Mouse (Mus musculus) midbrain, postnatal 0 days (tissue): ENCODE measurements around the gene Hoxc4. TPM values are rescaled to one million over a fixed set of nuclear protein-coding genes. Genes with fewer than 3 reads are reported as not detected.

Experiments used
- ATAC-seq: fragments of 200-750 bp; cut with Nextera tagmentation; 2 replicates; pipeline ENCODE4 v1.8.0; 2017; ENCODE audit warnings: moderate number of reproducible peaks, mild to moderate bottlenecking, moderate TSS enrichment, moderate library complexity; ENCODE audit not compliant: low FRiP score
- DNase-seq: peaks from one replicate; pipeline ENCODE4 v3.0.0-alpha.2; 2015; ENCODE audit warnings: low spot score
- H3K27ac ChIP-seq: fragments of 300-500 bp; sonication (generic); 2 replicates; pipeline ENCODE4 v1.5.1; 2014; ENCODE audit warnings: low read depth, mild to moderate bottlenecking, low read length, mixed read lengths
- H3K27me3 ChIP-seq: fragments of 300-500 bp; sonication (generic); 2 replicates; pipeline ENCODE4 v1.6.1; 2014; ENCODE audit warnings: low read length, control low read depth, mixed read lengths; ENCODE audit not compliant: insufficient read depth
- H3K36me3 ChIP-seq: fragments of 300-500 bp; sonication (generic); 2 replicates; pipeline ENCODE4 v1.6.1; 2014; ENCODE audit warnings: low read length, control low read depth, mixed read lengths; ENCODE audit not compliant: insufficient read depth
- H3K4me1 ChIP-seq: fragments of 300-500 bp; sonication (generic); 2 replicates; pipeline ENCODE4 v1.6.1; 2014; ENCODE audit warnings: mild to moderate bottlenecking, control low read depth, antibody characterized with exemption, low read length, mixed read lengths; ENCODE audit not compliant: insufficient read depth
- H3K4me2 ChIP-seq: fragments of 300-500 bp; sonication (generic); 2 replicates; pipeline ENCODE4 v1.6.1; 2014; ENCODE audit warnings: low read depth, mild to moderate bottlenecking, low read length, mixed read lengths; ENCODE audit not compliant: poor library complexity, severe bottlenecking
- H3K4me3 ChIP-seq: fragments of 300-500 bp; sonication (generic); 2 replicates; pipeline ENCODE4 v1.5.1; 2014; ENCODE audit warnings: low read depth, mild to moderate bottlenecking, low read length, moderate library complexity
- H3K9ac ChIP-seq: fragments of 300-500 bp; sonication (generic); replicated peaks from 2 replicates; pipeline ENCODE4 v1.6.1; 2014; ENCODE audit warnings: mild to moderate bottlenecking, low read length, moderate library complexity, mixed read lengths; ENCODE audit not compliant: poor library complexity, severe bottlenecking
- H3K9me3 ChIP-seq: fragments of 300-500 bp; sonication (generic); 2 replicates; pipeline ENCODE4 v1.6.1; 2016; ENCODE audit warnings: low read length, control low read depth
- CTCF ChIP-seq: IDR thresholded peaks from 2 replicates; pipeline ENCODE4 v1.5.1; 2016; ENCODE audit warnings: antibody characterized with exemption, mild to moderate bottlenecking
- WGBS: fragments of 180-500 bp; shearing (Covaris S2); extraction: QIAGEN DNeasy Blood & Tissue Kit; methylation state at CpG from one replicate; pipeline ENCODE4 v1.1.7; 2014; 5-methylcytosine and 5-hydroxymethylcytosine counted together
- polyA plus RNA-seq: library from polyadenylated mRNA; unstranded; fragments of >200 nt; fragmentation: Nextera tagmentation; extraction: Ambion mirVana; gene quantifications from 2 replicates; pipeline ENCODE4 v1.2.1, GENCODE M21; 2015
- total RNA-seq: library from RNA; depleted of rRNA; stranded (reverse); fragments of >200 nt; gene quantifications from 2 replicates; pipeline ENCODE4 v1.2.3, GENCODE M21; 2014

Hoxc4 gene
- total and polyA plus RNA-seq, 2 experiments from 2014 or later, result 2.2 TPM; not detected in 1

DNA sequence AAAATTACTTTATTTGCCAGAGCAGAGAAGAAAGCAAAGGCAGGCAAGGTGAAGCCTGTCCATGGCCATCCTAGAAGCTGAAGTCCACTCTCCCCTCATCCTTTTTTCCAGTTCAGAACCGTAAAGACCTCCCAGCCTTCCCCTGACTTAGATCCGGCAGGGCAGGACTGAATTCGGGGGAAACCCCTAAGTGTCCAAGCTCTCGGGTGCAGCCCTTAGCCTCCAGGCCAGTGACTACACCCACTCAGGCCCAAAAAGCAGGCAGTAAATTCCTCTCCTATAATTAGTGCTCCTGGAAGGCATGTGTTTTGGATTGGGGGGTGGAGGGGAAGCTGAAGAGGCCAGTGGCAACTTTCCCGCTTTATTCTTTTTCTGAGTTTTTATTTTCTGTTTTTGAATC lies 12.9 kb upstream of the Hoxc4 start:
- no peak overlapping the region for H3K4me2 ChIP-seq
- no peak overlapping the region for H3K9ac ChIP-seq
- no peak overlapping the region for H3K27ac ChIP-seq
- TF ChIP-seq CTCF, result no peak
- no peak overlapping the region for H3K4me3 ChIP-seq
- ATAC-seq (no peak), DNase-seq (no peak)
- H3K27me3 ChIP-seq, result peaks cover 99% of the 10 kb centered on the region
- no peaks in the 10 kb centered on the region for H3K9me3 ChIP-seq
- H3K4me1 ChIP-seq, result no peaks in the 10 kb centered on the region
- H3K36me3 ChIP-seq, result no peaks in the 10 kb centered on the region
- 2% methylated on average over 5 of the region's 5 CpGs for WGBS

DNA sequence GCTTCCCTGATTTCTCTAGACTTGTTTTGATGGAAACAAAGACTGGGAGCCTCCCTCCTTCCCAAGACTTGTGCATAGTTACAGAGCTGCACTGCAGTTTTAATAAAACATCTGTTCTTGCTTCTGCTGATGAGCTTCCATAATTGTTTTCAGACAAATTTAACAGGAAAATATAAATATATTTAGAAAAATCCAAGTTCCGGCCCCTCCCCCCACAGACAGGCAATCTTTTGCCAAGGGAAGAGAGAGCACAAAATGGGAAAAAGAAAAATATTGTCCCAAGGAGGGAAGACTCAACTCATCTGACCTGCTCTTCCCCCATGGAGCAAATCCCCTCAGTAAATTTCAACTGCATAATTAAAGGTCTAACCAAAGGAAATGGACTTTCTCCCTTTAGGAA lies 12.4 kb upstream of the Hoxc4 start:
- no peak overlapping the region for H3K27ac ChIP-seq
- no peak overlapping the region for H3K9ac ChIP-seq
- ATAC-seq (no peak), DNase-seq (no peak)
- H3K36me3 ChIP-seq, result no peaks in the 10 kb centered on the region
- no peaks in the 10 kb centered on the region for H3K9me3 ChIP-seq
- H3K4me2 ChIP-seq, result no peak overlapping the region
- no peak overlapping the region for H3K4me3 ChIP-seq
- H3K4me1 ChIP-seq, result no peaks in the 10 kb centered on the region
- WGBS, result 24% methylated on average over 1 of the region's 1 CpGs
- peaks cover 99% of the 10 kb centered on the region for H3K27me3 ChIP-seq
- TF ChIP-seq CTCF, result no peak

DNA sequence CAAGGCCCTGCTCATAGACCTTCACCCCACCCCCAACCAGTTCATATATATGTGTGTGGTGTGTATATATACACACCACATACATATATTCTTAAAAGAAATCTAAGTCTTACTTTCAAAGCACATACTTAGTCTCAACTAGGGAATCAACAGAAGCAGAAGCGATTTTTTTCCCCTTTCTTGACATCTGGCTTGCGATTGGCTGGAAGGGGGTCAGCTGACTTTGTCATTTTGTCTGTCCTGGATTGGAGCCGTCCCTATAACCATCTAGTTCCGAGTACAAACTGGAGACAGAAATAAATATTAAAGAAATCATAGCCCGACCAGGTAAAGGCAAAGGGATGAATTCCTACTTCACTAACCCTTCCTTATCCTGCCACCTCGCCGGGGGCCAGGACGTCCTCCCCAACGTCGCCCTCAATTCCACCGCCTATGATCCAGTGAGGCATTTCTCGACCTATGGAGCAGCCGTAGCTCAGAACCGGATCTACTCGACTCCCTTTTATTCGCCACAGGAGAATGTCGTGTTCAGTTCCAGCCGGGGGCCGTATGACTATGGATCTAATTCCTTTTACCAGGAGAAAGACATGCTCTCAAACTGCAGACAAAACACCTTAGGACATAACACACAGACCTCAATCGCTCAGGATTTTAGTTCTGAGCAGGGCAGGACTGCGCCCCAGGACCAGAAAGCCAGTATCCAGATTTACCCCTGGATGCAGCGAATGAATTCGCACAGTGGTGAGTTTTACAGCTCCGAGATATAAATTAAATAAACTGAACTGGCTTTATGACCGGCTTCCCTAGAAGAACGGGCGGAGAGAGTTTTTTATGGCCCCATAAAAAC lies 9.2 kb upstream of the Hoxc4 start:
- Histone ChIP-seq H3K27ac (no peak overlapping the region), H3K36me3 (no peaks in the 10 kb centered on the region), H3K27me3 (peaks cover 96% of the 10 kb centered on the region), H3K9me3 (no peaks in the 10 kb centered on the region), H3K4me1 (no peaks in the 10 kb centered on the region), H3K4me2 (no peak overlapping the region), H3K9ac (no peak overlapping the region), H3K4me3 (no peak overlapping the region)
- no peak for DNase-seq
- no peak for TF ChIP-seq CTCF
- no peak for ATAC-seq
- WGBS, result 1% methylated on average over 27 of the region's 27 CpGs

DNA sequence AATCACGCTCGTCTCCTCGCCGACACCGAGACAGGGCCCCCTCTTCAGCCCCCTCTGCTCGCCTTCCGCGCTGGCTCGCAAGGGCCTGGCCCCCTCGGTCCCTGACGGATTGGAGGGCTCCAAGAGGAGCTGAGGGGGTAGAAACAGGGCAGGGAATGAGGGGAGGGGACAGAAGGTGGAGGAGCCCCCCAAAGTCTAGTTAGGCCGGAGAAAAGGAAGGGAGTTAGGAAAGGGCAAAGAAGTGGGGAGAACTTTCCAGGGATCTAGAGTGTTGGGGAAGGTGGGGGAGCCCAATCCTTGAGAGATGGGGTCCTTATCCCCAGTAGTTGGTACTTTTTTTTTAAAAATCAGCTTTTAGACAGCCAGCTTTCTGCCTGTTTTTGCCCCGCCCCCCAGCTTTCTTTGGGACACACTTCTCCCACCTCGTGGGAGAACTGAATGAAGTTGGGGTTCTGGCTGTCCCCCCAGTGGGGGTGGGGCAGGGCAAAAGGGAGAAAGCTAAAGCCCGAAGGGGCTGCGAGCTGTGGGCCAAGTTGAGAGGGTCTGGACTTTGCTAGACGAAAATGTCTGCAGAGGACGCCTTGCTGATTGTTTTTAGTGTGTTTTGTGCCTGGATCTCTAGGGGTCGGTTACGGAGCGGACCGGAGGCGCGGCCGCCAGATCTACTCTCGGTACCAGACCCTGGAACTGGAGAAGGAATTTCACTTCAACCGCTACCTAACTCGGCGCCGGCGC lies 8.5 kb upstream of the Hoxc4 start:
- Histone ChIP-seq H3K9ac (no peak overlapping the region), H3K27ac (no peak overlapping the region), H3K36me3 (no peaks in the 10 kb centered on the region), H3K27me3 (peaks cover 96% of the 10 kb centered on the region), H3K9me3 (no peaks in the 10 kb centered on the region), H3K4me1 (no peaks in the 10 kb centered on the region), H3K4me2 (no peak overlapping the region), H3K4me3 (no peak overlapping the region)
- ATAC-seq, result no peak
- TF ChIP-seq CTCF, result no peak
- 2% methylated on average over 31 of the region's 31 CpGs for WGBS
- DNase-seq, result no peak

DNA sequence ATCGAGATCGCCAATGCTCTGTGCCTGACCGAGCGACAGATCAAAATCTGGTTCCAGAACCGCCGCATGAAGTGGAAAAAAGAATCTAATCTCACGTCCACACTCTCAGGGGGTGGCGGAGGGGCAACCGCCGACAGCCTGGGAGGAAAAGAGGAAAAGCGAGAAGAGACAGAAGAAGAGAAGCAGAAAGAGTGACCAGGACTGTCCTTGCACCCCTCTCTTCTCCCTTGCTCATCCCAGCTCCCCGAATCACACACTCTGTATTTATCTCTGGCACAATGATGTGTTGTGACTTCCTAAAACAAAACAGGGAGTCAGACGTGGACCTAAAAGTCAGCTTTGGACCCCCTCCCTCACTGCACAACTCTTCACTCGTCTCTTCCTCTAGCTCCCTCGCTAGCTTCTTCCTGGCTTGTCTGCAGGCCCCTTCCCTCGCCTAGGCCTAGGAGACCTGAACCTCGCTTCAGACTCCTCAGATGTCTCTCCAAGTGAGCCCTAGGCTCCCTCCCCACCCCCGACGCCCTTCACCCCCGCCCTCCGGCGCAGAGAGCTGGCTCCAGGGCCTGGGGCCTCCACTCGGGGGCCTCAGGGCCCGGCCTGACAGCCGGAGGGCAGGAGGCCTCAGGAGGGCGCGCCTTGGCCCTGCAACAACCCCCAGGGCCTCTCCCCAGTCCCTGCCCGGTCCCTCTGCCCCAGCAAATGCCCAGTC lies 7.7 kb upstream of the Hoxc4 start:
- DNase-seq, result no peak
- H3K4me3 ChIP-seq, result no peak overlapping the region
- ATAC-seq, result no peak
- H3K27ac ChIP-seq, result no peak overlapping the region
- 2% methylated on average over 28 of the region's 28 CpGs for WGBS
- H3K36me3 ChIP-seq, result no peaks in the 10 kb centered on the region
- no peaks in the 10 kb centered on the region for H3K4me1 ChIP-seq
- no peak overlapping the region for H3K4me2 ChIP-seq
- H3K9ac ChIP-seq, result no peak overlapping the region
- H3K9me3 ChIP-seq, result no peaks in the 10 kb centered on the region
- H3K27me3 ChIP-seq, result peaks cover 96% of the 10 kb centered on the region
- TF ChIP-seq CTCF, result no peak
